Mouse (Mus musculus): ENCODE results near the gene Pafah2.

Pafah2 gene

DNA sequence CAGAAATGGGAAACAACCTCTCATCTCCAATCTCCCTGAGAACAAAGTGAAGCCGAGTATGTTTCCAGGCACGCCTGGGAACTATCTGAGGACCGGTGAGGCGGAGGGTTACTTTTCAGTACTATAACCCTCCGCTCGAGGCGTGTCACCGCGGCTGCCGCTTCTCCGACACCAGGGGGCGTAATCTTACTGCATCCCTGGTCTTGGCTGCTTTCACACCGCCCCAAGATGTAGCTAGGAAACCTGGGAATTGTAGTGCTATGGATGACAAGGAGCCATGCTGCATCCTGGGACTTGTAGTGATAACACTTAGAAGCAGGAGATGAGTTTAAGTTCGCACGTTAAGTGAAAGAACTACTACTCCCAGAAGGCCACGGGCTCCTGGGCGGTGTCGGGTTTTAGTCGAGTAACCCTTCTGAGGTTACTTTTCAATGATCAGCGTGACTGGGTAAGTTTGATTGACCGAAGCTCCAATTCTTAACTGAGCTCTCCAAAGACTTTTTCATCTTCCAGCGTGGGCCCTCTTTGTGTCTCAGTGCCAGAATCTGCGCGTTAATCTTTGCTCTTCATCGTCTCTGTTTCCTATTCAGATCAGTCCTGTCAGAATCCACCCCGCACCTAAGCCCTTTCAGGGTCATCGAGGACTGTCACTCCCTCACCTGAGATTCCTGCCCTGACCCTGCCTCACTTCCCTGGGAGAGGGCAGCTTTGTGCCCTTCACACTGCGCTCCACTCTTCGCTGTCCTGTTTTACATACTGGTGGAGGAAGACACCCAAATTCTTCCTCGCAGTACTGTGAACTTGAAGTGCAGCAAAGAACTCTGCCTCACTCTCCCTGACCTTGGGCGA, at the start of gene Pafah2:
Gene Pafah2, plus strand, starts transcription at position 344 of the 849 bp plus-strand sequence.
- DNase-seq, result peak; percentile 95 to 98

DNA sequence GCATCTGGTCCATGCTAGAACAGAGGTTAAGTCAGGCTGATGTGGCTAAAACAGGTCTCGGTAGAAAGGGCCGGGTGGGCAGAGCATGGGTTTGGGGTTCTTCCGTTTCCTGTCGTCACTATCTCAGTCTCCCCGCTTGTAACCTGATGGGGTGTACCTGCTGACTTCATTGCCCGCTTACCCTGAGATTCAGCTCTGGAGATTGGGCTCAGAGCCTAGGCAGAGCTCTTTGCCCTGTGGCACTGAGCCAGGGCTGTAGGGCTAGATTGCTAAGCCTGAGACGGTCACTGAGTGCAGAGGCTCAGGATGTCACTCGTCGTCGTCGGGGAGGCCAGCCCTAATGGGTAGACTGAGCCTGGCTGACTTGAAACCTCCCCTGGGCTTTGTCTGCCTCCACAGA, 48.0 kb upstream of the Pafah2 start:
- peak; percentile 83 to 85 for DNase-seq

DNA sequence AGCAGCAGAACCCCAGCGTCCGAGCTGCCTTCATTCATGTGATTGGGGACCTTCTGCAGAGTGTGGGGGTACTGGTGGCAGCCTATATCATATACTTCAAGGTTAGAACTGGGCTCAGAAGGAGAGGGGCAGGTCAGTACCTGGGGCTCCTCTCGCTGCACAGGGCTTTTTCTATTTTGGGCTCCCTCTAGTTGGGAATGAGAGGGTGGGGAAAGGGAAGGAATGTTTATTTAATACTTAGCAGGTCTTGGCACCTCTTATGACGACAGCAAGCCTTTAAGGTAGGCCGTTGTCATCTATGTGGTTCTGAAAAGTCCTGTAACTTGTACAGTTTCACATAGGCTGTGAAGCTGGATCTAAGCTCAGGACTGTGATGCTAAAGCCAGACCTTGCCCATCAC, 47.6 kb upstream of the Pafah2 start:
- no peak for DNase-seq

DNA sequence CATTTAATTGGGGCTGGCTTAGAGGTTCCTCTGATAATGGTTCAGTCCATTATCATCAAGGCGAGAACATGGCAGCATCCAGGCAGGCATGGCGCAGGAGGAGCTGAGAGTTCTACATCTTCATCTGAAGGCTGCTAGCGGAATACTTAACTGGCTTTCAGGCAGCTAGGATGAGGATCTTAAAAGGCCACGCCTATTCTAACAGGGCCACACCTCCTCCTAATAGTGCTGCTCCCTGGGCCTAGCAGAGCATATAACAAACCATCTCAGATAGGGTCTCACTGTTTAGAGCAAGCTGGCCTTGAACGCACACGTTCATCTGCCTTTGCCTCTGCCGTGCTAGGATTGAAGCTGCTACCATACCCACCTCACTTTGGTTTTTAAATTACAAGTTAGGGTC, 46.3 kb upstream of the Pafah2 start:
- DNase-seq, result no peak

DNA sequence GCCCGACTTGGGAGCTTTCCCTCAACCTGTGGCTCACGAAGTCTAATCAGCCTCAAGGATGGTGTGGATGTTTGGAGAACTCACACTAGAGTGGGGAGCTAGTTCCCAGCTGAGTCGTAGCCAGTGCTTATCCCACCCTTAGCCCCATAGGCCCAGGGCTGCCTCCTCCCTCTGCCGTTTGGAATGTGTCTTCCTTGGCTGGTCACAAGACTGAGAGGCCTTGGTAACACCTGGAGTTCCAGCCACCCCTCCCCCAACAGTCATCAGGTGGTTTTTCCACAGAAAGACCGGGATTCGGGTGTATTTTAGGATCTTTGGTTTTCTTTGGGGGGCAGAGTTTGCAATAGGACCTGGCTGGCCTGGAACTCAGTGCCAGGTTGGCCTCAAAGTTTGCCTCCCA, 45.5 kb upstream of the Pafah2 start:
- DNase-seq, result no peak

DNA sequence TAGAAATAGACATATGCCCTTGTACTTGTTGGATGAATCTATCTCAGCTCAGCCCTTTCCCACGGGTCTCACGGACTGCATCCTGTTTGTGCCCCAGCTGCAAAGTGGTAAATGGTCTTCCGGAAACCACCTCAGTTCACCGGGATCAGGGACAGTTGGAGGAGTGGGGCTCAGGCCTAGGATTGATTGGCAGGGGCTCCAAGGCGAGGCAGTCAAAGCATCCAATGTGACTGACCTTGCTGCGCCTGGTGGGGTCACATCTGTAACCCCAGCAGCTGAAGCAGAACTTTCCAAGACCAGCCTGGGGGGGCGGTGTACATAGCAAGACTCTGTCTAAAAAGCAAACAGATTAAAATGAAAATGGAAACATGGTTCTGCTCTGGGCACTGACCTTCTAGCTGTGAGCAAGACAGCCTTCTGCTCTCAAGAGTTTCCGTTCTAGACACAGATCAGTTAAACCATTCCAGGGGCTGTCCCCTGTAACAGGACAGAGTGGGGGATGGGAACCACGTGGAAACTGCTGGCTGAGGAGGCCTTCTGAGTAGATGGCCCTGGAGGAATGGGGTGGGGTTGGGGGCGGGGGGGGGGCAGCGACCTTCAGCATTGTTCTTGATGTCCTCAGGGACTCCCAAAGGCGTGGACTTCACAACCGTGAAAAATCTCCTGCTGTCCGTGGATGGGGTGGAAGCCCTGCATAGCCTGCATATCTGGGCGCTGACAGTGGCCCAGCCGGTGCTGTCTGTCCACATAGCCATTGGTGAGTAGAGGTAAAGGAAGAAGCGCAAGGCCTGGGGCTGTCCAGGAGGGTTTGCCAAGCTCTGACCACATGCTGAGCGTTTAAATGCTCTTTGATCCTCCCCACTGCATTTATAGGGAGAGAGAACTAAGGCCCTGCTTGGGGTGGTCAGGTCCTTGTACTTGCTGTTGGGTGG, 44.5 kb upstream of the Pafah2 start:
- no peak for DNase-seq

DNA sequence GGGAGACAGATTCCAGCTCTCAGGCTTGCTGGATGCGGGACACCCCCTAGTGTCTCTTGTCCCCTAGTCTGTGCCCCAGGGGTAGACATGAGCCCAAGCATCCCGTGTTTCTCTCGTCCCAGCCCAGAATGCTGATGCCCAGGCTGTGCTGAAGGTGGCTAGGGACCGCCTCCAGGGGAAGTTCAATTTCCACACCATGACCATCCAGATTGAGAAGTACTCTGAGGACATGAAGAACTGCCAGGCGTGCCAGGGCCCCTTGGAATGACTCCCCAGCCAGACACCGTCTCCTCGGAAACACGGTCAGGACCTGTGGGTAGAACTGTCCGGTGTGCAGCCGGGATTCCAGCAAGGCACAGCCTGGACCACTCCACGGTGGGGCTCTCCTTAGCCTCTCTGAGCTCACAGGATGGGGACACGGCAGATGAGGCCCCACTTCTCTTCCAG, 43.8 kb upstream of the Pafah2 start:
- DNase-seq, result no peak

- no peak for DNase-seq
Observed at GRCm38 (mm10) chr4:134352929-134353328, 43.2 kb upstream of the Pafah2 start.

DNA sequence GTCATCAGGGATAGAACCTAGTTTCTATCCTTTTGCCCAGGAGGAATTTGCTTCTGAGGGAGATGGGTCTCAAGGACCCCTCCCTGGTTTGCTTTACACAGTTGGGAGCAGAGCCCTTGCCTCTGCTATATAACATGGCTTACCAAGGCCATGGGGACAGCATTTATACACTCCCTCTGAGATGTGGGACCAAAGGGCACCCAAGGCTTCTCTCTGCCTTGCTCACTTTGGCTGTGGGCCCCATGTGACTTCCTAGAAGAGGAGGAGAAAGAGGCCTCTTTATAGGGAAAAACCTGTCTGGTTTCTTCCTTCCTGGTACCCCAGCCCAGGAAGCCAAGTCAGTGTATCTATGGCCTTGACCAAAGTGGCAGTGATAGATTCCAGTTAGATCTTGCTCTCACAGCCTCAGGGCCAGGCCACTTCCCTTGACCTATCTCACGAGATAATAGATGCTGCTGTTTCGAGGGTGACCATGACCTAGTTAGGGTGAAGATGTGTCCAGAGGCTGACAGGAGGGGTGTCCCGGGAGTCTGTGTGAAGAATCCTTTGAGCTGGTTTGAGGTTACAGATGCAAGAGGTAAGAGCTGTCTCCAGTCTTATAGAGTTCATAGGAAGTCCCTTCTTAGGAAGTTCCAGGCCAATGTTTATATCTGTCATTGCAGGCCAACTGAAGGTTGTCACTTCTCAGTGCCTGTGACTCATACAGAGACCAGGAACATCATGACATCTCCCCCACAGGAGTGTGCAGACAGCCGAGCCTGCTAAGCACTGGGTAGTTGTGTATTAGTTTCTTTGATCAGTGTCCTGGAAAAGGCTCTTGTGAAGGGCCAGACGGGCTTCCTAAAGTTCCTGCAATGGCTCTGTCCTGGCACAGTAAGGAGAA, 42.4 kb upstream of the Pafah2 start:
- no peak for DNase-seq

DNA sequence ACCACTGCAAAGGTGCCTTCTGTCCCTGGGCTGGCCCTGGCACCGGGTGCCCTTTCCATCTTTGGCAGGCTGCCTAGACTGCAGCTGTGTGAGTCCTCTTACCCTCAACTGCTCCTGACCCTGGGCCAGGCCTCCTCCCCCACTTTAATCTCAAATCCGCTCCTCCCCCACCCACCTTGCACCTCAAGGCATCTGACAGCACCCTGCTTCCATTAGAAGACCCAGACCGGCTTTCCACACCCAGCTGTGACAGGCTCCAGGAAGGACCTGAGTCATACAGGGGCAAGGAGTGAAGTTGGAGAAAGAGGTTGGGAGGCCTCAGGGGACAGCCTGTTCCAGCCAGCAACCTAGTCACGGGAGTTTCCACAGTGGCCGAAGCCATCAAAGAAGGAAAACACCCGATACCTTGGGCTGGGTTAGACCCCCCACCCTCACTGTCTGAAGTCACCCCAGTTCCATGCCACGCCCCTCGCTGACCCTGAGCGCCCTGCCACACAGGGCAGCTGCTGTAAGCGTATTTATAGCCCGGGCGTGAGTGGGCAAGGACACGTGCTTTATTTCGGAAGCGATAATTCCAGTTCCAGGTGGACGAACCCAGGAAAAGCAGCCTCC, 40.2 kb upstream of the Pafah2 start:
- peak; percentile 89 to 90 for DNase-seq

GRCm38 (mm10) chr4:134356591-134357460, 39.3 kb upstream of the Pafah2 start:
- peak; percentile 79 to 91 for DNase-seq

DNA sequence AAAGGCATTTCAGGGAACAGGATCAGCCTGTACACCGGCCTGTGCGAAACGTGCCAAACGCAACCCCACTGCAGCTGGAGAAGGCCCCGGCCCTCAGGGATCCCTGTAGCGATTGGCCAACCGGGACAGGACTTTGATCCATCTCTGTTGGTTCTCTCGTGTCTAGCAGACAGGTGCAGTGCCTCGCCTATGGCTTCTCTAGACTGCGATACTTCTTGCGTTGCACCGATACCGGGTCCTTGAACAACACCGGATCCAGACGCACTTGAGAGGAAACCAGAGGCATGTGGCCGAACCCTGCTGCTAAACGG, 38.7 kb upstream of the Pafah2 start:
- DNase-seq, result no peak

GRCm38 (mm10) chr4:134359649-134360048, 36.5 kb upstream of the Pafah2 start:
- no peak for DNase-seq

DNA sequence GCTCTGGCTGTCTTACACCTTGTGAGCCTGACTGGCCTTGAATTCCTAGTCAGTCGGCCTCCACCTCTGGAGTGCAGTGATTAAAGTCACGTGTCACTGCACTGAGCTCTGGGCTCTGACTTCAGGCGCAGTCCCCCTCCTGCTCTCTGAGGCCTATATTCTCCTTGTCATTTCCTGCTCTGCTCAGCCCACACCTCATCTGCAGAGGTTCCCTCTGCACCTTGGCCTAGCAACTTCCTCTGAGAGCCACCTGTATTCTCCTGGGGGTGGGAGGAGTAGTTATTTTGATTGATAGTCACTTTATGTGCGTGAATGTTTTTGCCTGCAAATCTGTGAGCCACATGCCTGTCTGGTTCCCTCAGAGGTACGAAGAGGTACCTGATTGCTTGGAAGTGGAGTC, 34.9 kb upstream of the Pafah2 start:
- DNase-seq, result no peak

GRCm38 (mm10) chr4:134362124-134362523, 34.0 kb upstream of the Pafah2 start:
- no peak for DNase-seq

GRCm38 (mm10) chr4:134362586-134362985, 33.5 kb upstream of the Pafah2 start:
- peak; percentile 56 to 58 for DNase-seq

DNA sequence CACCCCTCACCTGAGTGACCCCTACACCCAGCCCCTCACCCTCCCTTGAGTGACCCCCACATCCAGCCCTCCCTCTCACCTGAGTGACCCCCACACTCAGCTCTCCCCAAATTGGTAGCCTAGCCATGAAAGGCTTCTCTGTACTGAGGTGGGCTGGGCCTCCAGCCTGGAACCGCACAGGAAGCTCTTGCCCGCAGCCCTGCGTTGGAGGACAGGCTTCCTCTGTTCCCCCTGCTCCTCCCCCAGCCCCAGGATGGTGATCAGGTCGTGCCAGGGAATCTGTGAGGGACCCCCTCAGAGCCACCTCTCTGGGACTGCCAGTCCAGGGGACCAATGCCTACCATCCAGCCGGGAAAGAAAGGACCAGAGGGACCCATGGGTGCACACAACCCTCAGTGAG, 30.8 kb upstream of the Pafah2 start:
- no peak for DNase-seq

DNA sequence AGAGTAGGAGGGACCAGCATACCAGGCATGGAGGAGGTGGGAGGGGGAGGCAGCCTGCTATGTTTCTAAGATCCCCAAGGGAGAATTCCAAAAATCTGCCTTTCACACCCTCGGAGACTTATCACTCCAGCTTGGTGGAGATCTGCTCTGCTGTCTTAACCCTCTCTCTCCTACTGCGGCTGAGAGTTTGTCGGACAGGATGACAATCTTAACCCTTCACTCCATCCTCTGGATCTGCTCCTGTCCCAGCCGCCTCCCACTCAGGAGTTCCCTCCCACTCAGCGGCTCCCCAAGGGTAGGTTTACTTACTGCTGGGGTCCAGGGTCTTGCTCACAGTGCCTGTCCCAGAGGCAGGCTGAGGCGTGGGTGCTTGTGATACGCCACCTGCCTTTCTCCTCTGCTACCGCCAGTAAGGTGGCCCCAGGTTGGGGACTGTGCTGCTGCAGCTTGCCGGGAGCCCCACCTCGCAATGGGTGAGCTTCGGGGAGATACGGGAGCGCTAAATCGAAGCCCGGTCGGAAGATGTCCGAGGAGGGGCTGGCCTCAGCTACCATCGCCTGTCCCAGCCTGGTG, 25.4 kb upstream of the Pafah2 start:
- no peak for DNase-seq

- DNase-seq, result no peak
Observed at GRCm38 (mm10) chr4:134371316-134371855, 24.7 kb upstream of the Pafah2 start.

- DNase-seq, result peak; percentile 77 to 84
Observed at GRCm38 (mm10) chr4:134372294-134372747, 23.8 kb upstream of the Pafah2 start.

- DNase-seq, result no peak
Observed at GRCm38 (mm10) chr4:134373295-134373694, 22.8 kb upstream of the Pafah2 start.

Measured in kidney, adult 8-10 months (tissue).